Mouse (Mus musculus): ENCODE measurements around the gene Tcf7l1. TPM values are rescaled to one million over a fixed set of nuclear protein-coding genes. Genes with fewer than 3 reads are reported as not detected.
A peak's percentile ranks its signal among the peaks of the same experiment; 100 is the strongest.

The Tcf7l1 gene
- total RNA-seq, 1 experiment from 2014 or later, result not detected

GRCm38 (mm10) chr6:72714726-72715125, 74.3 kb downstream of the Tcf7l1 start:
- ATAC-seq (replicated peaks; ENCODE audit: low read depth, poor library complexity, severe bottlenecking), result no peak

- no peak for ATAC-seq (replicated peaks; ENCODE audit: low read depth, poor library complexity, severe bottlenecking)
These were observed 74.8 kb downstream of the Tcf7l1 start for GRCm38 (mm10) chr6:72714250-72714649.

GRCm38 (mm10) chr6:72711508-72712081, 77.5 kb downstream of the Tcf7l1 start:
- no peak for ATAC-seq (replicated peaks; ENCODE audit: low read depth, poor library complexity, severe bottlenecking)

- no peak for ATAC-seq (replicated peaks; ENCODE audit: low read depth, poor library complexity, severe bottlenecking)
These were observed 78.1 kb downstream of the Tcf7l1 start for GRCm38 (mm10) chr6:72710897-72711507.

- ATAC-seq (replicated peaks; ENCODE audit: low read depth, poor library complexity, severe bottlenecking), result no peak
These were observed 89.5 kb downstream of the Tcf7l1 start for GRCm38 (mm10) chr6:72699467-72700126.

GRCm38 (mm10) chr6:72698559-72698958, 90.5 kb downstream of the Tcf7l1 start:
- no peak for ATAC-seq (replicated peaks; ENCODE audit: low read depth, poor library complexity, severe bottlenecking)

GRCm38 (mm10) chr6:72696601-72697335, 92.3 kb downstream of the Tcf7l1 start:
- no peak for ATAC-seq (replicated peaks; ENCODE audit: low read depth, poor library complexity, severe bottlenecking)

GRCm38 (mm10) chr6:72694791-72695204, 94.3 kb downstream of the Tcf7l1 start:
- ATAC-seq (replicated peaks; ENCODE audit: low read depth, poor library complexity, severe bottlenecking), result no peak

- no peak for ATAC-seq (replicated peaks; ENCODE audit: low read depth, poor library complexity, severe bottlenecking)
These were observed 94.8 kb downstream of the Tcf7l1 start for GRCm38 (mm10) chr6:72694047-72694790.

- ATAC-seq (replicated peaks; ENCODE audit: low read depth, poor library complexity, severe bottlenecking), result no peak
These were observed 96.6 kb downstream of the Tcf7l1 start for GRCm38 (mm10) chr6:72692469-72692868.

GRCm38 (mm10) chr6:72691549-72691948, 97.5 kb downstream of the Tcf7l1 start:
- ATAC-seq (replicated peaks; ENCODE audit: low read depth, poor library complexity, severe bottlenecking), result no peak

- no peak for ATAC-seq (replicated peaks; ENCODE audit: low read depth, poor library complexity, severe bottlenecking)
These were observed 98.5 kb downstream of the Tcf7l1 start for GRCm38 (mm10) chr6:72690595-72690994.

GRCm38 (mm10) chr6:72690001-72690400, 99.1 kb downstream of the Tcf7l1 start:
- no peak for ATAC-seq (replicated peaks; ENCODE audit: low read depth, poor library complexity, severe bottlenecking)

GRCm38 (mm10) chr6:72689046-72689445, 100.0 kb downstream of the Tcf7l1 start:
- 0 out of 2 replicates have a peak, but pooled peaks have one; percentile 32 for ATAC-seq (replicated peaks; ENCODE audit: low read depth, poor library complexity, severe bottlenecking)

GRCm38 (mm10) chr6:72685165-72685564, 103.9 kb downstream of the Tcf7l1 start:
- ATAC-seq (replicated peaks; ENCODE audit: low read depth, poor library complexity, severe bottlenecking), result no peak

- ATAC-seq (replicated peaks; ENCODE audit: low read depth, poor library complexity, severe bottlenecking), result no peak
These were observed 104.7 kb downstream of the Tcf7l1 start for GRCm38 (mm10) chr6:72684260-72684805.

GRCm38 (mm10) chr6:72682238-72682637, 106.8 kb downstream of the Tcf7l1 start:
- no peak for ATAC-seq (replicated peaks; ENCODE audit: low read depth, poor library complexity, severe bottlenecking)

- no peak for ATAC-seq (replicated peaks; ENCODE audit: low read depth, poor library complexity, severe bottlenecking)
These were observed 108.1 kb downstream of the Tcf7l1 start for GRCm38 (mm10) chr6:72680936-72681335.

- no peak for ATAC-seq (replicated peaks; ENCODE audit: low read depth, poor library complexity, severe bottlenecking)
These were observed 110.4 kb downstream of the Tcf7l1 start for GRCm38 (mm10) chr6:72678631-72679030.
